Mouse (Mus musculus): ENCODE measurements at regions not wholly inside any gene's neighbourhood (a gene's known extent, or its start where the extent isn't known, plus 50 kb on each side); places are given as distances from the start of the nearest gene placed in this dataset.

- DNase-seq (ENCODE audit: low read depth, low spot score), result no peak
- CTCF ChIA-PET, result interaction anchor here (1.0 to 1.4 kb wide), 2 partner anchors 9 to 15 kb away, joined by 3 to 4 read pairs; no protein-coding TSS in a partner anchor
Measured at GRCm38 (mm10) chr1:92341846-92342540, 131.7 kb downstream of the Ndufa10 start.

GRCm38 (mm10) chr1:92340644-92341043 is 133.0 kb downstream of the Ndufa10 start:
- CTCF ChIA-PET, result no interaction called here
- in situ Hi-C loops (cut with MboI; ENCODE audit: low pct_unique_long_range_greater_than_20kb), result no loop called here
- ATAC-seq (no peak), DNase-seq (ENCODE audit: low read depth, low spot score) (no peak)
- POLR2A ChIA-PET, result no interaction called here
- H3K27me3 ChIP-seq, result no peaks in the 10 kb centered on the region
- TF ChIP-seq CTCF (IDR thresholded peaks at IDR 0.05), result no peak

More at GRCm38 (mm10) chr1:92341846-92342540, 131.7 kb downstream of the Ndufa10 start:
- ATAC-seq, result no peak
- no peak for TF ChIP-seq CTCF (IDR thresholded peaks at IDR 0.05)
- in situ Hi-C loops (cut with MboI; ENCODE audit: low pct_unique_long_range_greater_than_20kb), result no loop called here
- POLR2A ChIA-PET, result no interaction called here
- no peaks in the 10 kb centered on the region for H3K27me3 ChIP-seq

GRCm38 (mm10) chr1:92338589-92338988 is 135.1 kb downstream of the Ndufa10 start:
- no peaks in the 10 kb centered on the region for H3K27me3 ChIP-seq
- ChIA-PET POLR2A (no interaction called here), CTCF (no interaction called here)
- ATAC-seq (no peak), DNase-seq (ENCODE audit: low read depth, low spot score) (no peak)
- TF ChIP-seq CTCF (IDR thresholded peaks at IDR 0.05), result no peak
- in situ Hi-C loops (cut with MboI; ENCODE audit: low pct_unique_long_range_greater_than_20kb), result no loop called here

GRCm38 (mm10) chr1:92337450-92337849 is 136.2 kb downstream of the Ndufa10 start:
- H3K27me3 ChIP-seq, result no peaks in the 10 kb centered on the region
- no peak for TF ChIP-seq CTCF (IDR thresholded peaks at IDR 0.05)
- no peak for DNase-seq (ENCODE audit: low read depth, low spot score)
- no peak for ATAC-seq
- ChIA-PET CTCF (no interaction called here), POLR2A (interaction anchor here (0.7 kb wide), 1 partner anchor 41 kb away, joined by 5 read pairs; no protein-coding TSS in a partner anchor)
- in situ Hi-C loops (cut with MboI; ENCODE audit: low pct_unique_long_range_greater_than_20kb), result no loop called here

- in situ Hi-C loops (cut with MboI; ENCODE audit: low pct_unique_long_range_greater_than_20kb), result no loop called here
- DNase-seq (ENCODE audit: low read depth, low spot score) (no peak), ATAC-seq (no peak)
- ChIA-PET POLR2A (no interaction called here), CTCF (no interaction called here)
- no peaks in the 10 kb centered on the region for H3K27me3 ChIP-seq
- no peak for TF ChIP-seq CTCF (IDR thresholded peaks at IDR 0.05)
Measured at GRCm38 (mm10) chr1:92332248-92332584, 136.7 kb upstream of the Hdac4 start.

GRCm38 (mm10) chr1:92331559-92332247 is 136.2 kb upstream of the Hdac4 start:
- no peak for TF ChIP-seq CTCF (IDR thresholded peaks at IDR 0.05)
- DNase-seq (ENCODE audit: low read depth, low spot score) (no peak), ATAC-seq (no peak)
- H3K27me3 ChIP-seq, result no peaks in the 10 kb centered on the region
- ChIA-PET POLR2A (no interaction called here), CTCF (no interaction called here)
- in situ Hi-C loops (cut with MboI; ENCODE audit: low pct_unique_long_range_greater_than_20kb), result no loop called here

- in situ Hi-C loops (cut with MboI; ENCODE audit: low pct_unique_long_range_greater_than_20kb), result no loop called here
Measured at GRCm38 (mm10) chr1:92330181-92330580, 134.7 kb upstream of the Hdac4 start.

GRCm38 (mm10) chr1:92329491-92329890 is 134.0 kb upstream of the Hdac4 start:
- ATAC-seq (no peak), DNase-seq (ENCODE audit: low read depth, low spot score) (peak; percentile 20)
- H3K27me3 ChIP-seq, result no peaks in the 10 kb centered on the region
- CTCF ChIA-PET, result no interaction called here
- no peak for TF ChIP-seq CTCF (IDR thresholded peaks at IDR 0.05)
- in situ Hi-C loops (cut with MboI; ENCODE audit: low pct_unique_long_range_greater_than_20kb), result no loop called here
- POLR2A ChIA-PET, result interaction anchor here (1.1 kb wide), 1 partner anchor 10 kb away, joined by 3 read pairs; no protein-coding TSS in a partner anchor

More at GRCm38 (mm10) chr1:92330181-92330580, 134.7 kb upstream of the Hdac4 start:
- DNase-seq (ENCODE audit: low read depth, low spot score) (no peak), ATAC-seq (no peak)
- no peak for TF ChIP-seq CTCF (IDR thresholded peaks at IDR 0.05)
- CTCF ChIA-PET, result no interaction called here
- no peaks in the 10 kb centered on the region for H3K27me3 ChIP-seq
- POLR2A ChIA-PET, result interaction anchor here (1.1 kb wide), 1 partner anchor 11 kb away, joined by 3 read pairs; no protein-coding TSS in a partner anchor

- no peak for ATAC-seq
- ChIA-PET POLR2A (no interaction called here), CTCF (no interaction called here)
- TF ChIP-seq CTCF (IDR thresholded peaks at IDR 0.05), result no peak
- in situ Hi-C loops (cut with MboI; ENCODE audit: low pct_unique_long_range_greater_than_20kb), result no loop called here
- no peak for DNase-seq (ENCODE audit: low read depth, low spot score)
- no peaks in the 10 kb centered on the region for H3K27me3 ChIP-seq
Measured at GRCm38 (mm10) chr1:92327141-92327540, 131.6 kb upstream of the Hdac4 start.

- in situ Hi-C loops (cut with MboI; ENCODE audit: low pct_unique_long_range_greater_than_20kb), result no loop called here
- no peaks in the 10 kb centered on the region for H3K27me3 ChIP-seq
- CTCF ChIA-PET, result no interaction called here
Measured at GRCm38 (mm10) chr1:92325281-92325680, 129.8 kb upstream of the Hdac4 start.

GRCm38 (mm10) chr1:92324091-92324950 is 128.8 kb upstream of the Hdac4 start:
- in situ Hi-C loops (cut with MboI; ENCODE audit: low pct_unique_long_range_greater_than_20kb), result no loop called here
- POLR2A ChIA-PET, result no interaction called here
- no peak for TF ChIP-seq CTCF (IDR thresholded peaks at IDR 0.05)
- no peak for DNase-seq (ENCODE audit: low read depth, low spot score)
- no peaks in the 10 kb centered on the region for H3K27me3 ChIP-seq
- no peak for ATAC-seq
- CTCF ChIA-PET, result no interaction called here

More at GRCm38 (mm10) chr1:92325281-92325680, 129.8 kb upstream of the Hdac4 start:
- ATAC-seq (no peak), DNase-seq (ENCODE audit: low read depth, low spot score) (no peak)
- TF ChIP-seq CTCF (IDR thresholded peaks at IDR 0.05), result no peak
- POLR2A ChIA-PET, result no interaction called here

All from Patski (cell line).